Mouse (Mus musculus): ENCODE measurements at regions not wholly inside any gene's neighbourhood (a gene's known extent, or its start where the extent isn't known, plus 50 kb on each side); places are given as distances from the start of the nearest gene placed in this dataset.
A peak's percentile ranks its signal among the peaks of the same experiment; 100 is the strongest.

DNA sequence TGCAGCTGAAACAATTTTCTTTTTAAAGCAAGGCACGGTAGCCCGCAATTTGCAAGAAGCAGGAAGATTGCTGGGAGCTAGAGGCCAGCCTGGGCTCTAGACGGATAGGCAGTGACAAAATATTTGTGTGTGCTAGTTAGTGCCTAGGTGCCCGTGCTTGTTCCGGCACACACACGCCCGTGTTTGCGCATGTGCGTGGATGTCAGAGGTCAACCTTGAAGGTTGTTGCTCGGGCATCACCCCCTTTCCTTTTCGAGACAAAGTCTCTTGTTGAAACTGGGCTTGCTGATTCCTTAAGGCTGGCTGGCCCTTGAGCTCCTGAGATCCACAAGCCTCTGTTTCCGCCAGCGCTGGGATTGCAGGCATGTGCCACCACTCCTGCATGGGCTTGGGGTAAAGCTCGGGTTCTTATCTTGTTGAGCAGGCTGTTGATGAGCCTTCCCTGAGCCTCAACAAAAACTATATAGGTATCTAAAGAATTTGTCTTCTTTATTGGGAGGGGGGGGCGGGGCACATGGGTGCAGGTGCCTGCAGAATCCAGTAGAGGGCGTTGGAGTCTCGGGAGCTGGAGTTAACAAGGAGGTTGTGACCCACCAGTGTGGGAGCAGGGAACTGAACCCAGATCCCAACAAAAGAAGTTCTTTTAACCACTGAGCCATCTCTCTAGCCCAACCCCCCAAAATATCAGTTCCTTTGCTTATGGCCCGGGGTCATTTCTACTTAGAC, 149.5 kb upstream of the Lhx5 start:
- H3K4me3 ChIP-seq (ENCODE audit: low read length): no peak overlapping the region; the same call in 1 of the 2 replicates
- no peaks in the 10 kb centered on the region for H3K9me3 ChIP-seq (replicated peaks; ENCODE audit: control insufficient read depth, low read length)
- H3K4me1 ChIP-seq (ENCODE audit: control insufficient read depth, insufficient read depth, low read length): no peaks in the 10 kb centered on the region; the same call in 1 of the 2 replicates
- H3K4me2 ChIP-seq (ENCODE audit: low read depth, low read length): no peak overlapping the region
- H3K27me3 ChIP-seq (ENCODE audit: control insufficient read depth, insufficient read depth, low read length): peaks cover 76% of the 10 kb centered on the region
- H3K9ac ChIP-seq (ENCODE audit: low read length): no peak overlapping the region
- 25% methylated on average over 18 of the region's 18 CpGs for WGBS
- no peak for ATAC-seq (replicated peaks; ENCODE audit: extremely low read depth, insufficient read depth, low FRiP score)
- no peak overlapping the region for H3K27ac ChIP-seq (ENCODE audit: low read length)
- H3K36me3 ChIP-seq (ENCODE audit: control insufficient read depth, insufficient read depth): no peaks in the 10 kb centered on the region

DNA sequence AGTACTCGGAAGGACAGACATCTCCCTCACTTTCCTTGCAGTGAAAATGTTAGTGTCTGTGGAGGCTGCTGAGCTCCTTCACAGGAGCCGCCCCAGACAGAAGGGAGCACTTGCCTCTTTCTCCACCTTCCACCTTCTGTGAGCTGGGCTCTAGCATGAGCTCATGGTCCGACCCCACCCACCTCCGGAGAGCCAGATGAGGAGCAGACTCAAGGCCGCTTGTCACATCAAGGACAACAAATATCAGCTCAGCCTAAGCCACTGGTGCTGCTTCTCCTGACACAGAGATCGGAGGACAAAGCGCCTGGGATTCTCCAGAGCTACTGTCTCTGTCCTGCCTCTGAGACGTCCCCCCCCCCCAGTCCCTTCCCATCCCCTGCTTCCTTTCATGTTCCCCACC, 146.9 kb upstream of the Lhx5 start:
- Histone ChIP-seq H3K4me1 (ENCODE audit: control insufficient read depth, insufficient read depth, low read length) (no peaks in the 10 kb centered on the region; the same call in 1 of the 2 replicates), H3K9ac (ENCODE audit: low read length) (no peak overlapping the region), H3K4me2 (ENCODE audit: low read depth, low read length) (no peak overlapping the region), H3K36me3 (ENCODE audit: control insufficient read depth, insufficient read depth) (no peaks in the 10 kb centered on the region), H3K27ac (ENCODE audit: low read length) (no peak overlapping the region), H3K27me3 (ENCODE audit: control insufficient read depth, insufficient read depth, low read length) (peaks cover 80% of the 10 kb centered on the region), H3K4me3 (ENCODE audit: low read length) (no peak overlapping the region), H3K9me3 (replicated peaks; ENCODE audit: control insufficient read depth, low read length) (0 out of 2 replicates have a peak, but pooled peaks cover 1% of the 10 kb centered on the region)
- 46% methylated on average over 8 of the region's 8 CpGs for WGBS
- ATAC-seq (replicated peaks; ENCODE audit: extremely low read depth, insufficient read depth, low FRiP score): no peak

DNA sequence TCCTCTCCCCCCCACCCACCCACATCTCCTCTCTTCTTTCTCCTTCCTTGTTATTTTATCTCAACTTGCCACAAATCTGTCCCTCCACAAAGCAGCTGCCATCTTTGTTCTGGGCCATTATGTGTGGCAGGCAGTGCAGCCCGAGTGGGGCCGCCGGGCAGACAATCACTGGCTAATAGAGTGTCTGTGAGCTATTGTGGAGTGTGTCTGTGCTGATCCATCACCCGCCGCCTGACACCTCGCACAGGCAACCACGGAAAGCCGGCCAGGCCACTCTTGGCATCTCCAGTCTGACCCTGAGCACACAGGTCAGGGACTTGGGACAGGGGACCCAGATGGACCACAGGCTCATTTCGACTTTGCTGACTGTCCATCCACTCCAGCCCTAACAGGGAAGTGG, 146.5 kb upstream of the Lhx5 start:
- no peak overlapping the region for H3K4me3 ChIP-seq (ENCODE audit: low read length)
- no peak overlapping the region for H3K9ac ChIP-seq (ENCODE audit: low read length)
- 0 out of 2 replicates have a peak, but pooled peaks cover 5% of the 10 kb centered on the region for H3K9me3 ChIP-seq (replicated peaks; ENCODE audit: control insufficient read depth, low read length)
- no peak for ATAC-seq (replicated peaks; ENCODE audit: extremely low read depth, insufficient read depth, low FRiP score)
- WGBS: 30% methylated on average over 9 of the region's 9 CpGs
- no peak overlapping the region for H3K27ac ChIP-seq (ENCODE audit: low read length)
- no peak overlapping the region for H3K4me2 ChIP-seq (ENCODE audit: low read depth, low read length)
- H3K27me3 ChIP-seq (ENCODE audit: control insufficient read depth, insufficient read depth, low read length): peaks cover 76% of the 10 kb centered on the region
- no peaks in the 10 kb centered on the region; the same call in 1 of the 2 replicates for H3K4me1 ChIP-seq (ENCODE audit: control insufficient read depth, insufficient read depth, low read length)
- no peaks in the 10 kb centered on the region for H3K36me3 ChIP-seq (ENCODE audit: control insufficient read depth, insufficient read depth)

DNA sequence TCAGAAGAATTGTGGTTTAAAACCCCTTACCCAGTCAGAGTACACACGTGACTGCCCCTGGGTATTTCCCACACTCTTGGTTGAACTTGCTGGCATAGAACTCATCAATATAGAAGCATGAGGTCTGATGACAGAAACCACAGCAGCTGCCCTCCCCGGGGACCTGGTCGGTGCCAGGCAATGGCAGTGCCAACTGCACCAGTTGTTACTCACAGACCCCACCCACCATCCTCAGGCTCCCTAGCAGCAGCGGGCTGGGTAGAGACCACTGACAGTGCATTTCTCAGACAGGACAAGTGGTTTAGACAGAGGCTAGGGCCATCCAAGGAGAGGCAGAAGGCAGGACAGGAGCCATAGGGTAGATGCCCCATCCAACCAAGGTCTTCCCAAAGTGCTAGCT, 144.7 kb upstream of the Lhx5 start:
- 78% methylated on average over 4 of the region's 4 CpGs for whole genome bisulfite sequencing
- no peaks in the 10 kb centered on the region for H3K4me1 ChIP-seq (ENCODE audit: control insufficient read depth, insufficient read depth, low read length)
- H3K4me3 ChIP-seq (ENCODE audit: low read length): no peak overlapping the region
- H3K27me3 ChIP-seq (ENCODE audit: control insufficient read depth, insufficient read depth, low read length): peaks cover 61% of the 10 kb centered on the region
- no peaks in the 10 kb centered on the region for H3K36me3 ChIP-seq (ENCODE audit: control insufficient read depth, insufficient read depth)
- H3K4me2 ChIP-seq (ENCODE audit: low read depth, low read length): no peak overlapping the region
- H3K27ac ChIP-seq (ENCODE audit: low read length): no peak overlapping the region
- H3K9ac ChIP-seq (ENCODE audit: low read length): no peak overlapping the region
- 0 out of 2 replicates have a peak, but pooled peaks cover 8% of the 10 kb centered on the region for H3K9me3 ChIP-seq (replicated peaks; ENCODE audit: control insufficient read depth, low read length)
- no peak for ATAC-seq (replicated peaks; ENCODE audit: extremely low read depth, insufficient read depth, low FRiP score)

DNA sequence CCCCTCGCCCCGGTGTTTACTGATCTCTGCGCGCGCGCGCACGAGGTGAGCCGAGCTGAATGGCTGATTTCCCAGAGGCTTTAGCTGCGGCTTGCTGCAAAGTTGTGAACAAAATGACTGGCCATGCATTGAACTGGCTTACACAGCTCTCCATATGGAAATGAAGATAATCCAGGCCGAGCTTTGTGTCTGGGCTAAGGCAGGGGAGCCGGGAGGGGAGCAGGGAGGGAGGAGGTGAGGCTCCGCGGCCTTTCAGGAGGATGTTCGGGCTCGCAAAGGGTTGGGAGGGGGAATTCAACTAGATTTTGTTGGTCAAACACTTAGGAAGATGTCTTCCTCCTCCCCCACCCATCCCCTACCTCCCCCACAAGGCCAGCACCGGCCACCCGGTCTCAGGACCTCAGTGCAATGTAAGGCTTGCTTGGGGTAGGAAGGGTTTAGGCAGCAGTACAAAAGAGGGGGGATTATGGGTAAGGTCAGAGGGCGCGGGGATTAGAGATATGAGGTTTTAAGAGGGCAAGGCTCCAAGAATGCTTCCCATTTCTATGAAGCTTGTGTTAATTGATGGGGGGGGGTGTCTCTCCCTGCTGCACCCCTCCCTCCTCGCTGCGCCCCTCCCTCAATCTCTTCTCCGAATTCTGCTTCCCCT, 143.3 kb upstream of the Lhx5 start:
- no peak for ATAC-seq (replicated peaks; ENCODE audit: extremely low read depth, insufficient read depth, low FRiP score)
- Histone ChIP-seq H3K9me3 (replicated peaks; ENCODE audit: control insufficient read depth, low read length) (0 out of 2 replicates have a peak, but pooled peaks cover 8% of the 10 kb centered on the region), H3K27ac (ENCODE audit: low read length) (no peak overlapping the region), H3K4me2 (ENCODE audit: low read depth, low read length) (no peak overlapping the region), H3K27me3 (ENCODE audit: control insufficient read depth, insufficient read depth, low read length) (peaks cover 48% of the 10 kb centered on the region), H3K36me3 (ENCODE audit: control insufficient read depth, insufficient read depth) (no peaks in the 10 kb centered on the region), H3K4me1 (ENCODE audit: control insufficient read depth, insufficient read depth, low read length) (no peaks in the 10 kb centered on the region), H3K9ac (ENCODE audit: low read length) (no peak overlapping the region), H3K4me3 (ENCODE audit: low read length) (no peak overlapping the region)
- 9% methylated on average over 23 of the region's 23 CpGs for WGBS

DNA sequence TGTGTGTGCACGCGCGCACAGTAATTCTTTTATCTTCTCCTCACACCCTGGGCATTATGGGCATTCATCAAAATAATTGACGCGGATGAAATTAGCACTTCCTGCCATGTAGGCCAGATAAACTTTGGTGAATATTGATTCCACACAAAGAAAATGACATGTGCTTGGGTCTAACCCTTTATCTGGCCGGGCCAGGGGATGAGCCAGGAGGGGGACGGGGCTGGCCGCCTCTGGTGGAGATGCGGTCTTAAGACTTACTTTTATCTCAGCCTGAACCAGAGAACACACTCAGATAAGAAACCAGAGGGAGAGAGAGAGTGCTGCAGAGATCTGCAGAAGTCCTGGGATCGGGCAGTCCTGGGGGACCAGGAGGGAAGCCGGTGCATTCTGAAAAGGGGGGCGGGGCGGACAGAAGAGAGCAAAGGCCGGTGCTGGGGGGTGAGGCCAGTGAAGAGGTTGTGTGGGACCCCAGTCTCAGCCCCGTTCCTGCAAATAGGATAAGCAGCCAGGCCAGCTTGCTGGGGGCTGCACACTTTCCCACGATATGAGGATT, 136.9 kb upstream of the Lhx5 start:
- Histone ChIP-seq H3K4me3 (ENCODE audit: low read length) (no peak overlapping the region), H3K36me3 (ENCODE audit: control insufficient read depth, insufficient read depth) (no peaks in the 10 kb centered on the region), H3K4me2 (ENCODE audit: low read depth, low read length) (no peak overlapping the region), H3K9me3 (replicated peaks; ENCODE audit: control insufficient read depth, low read length) (0 out of 2 replicates have a peak, but pooled peaks cover 7% of the 10 kb centered on the region), H3K4me1 (ENCODE audit: control insufficient read depth, insufficient read depth, low read length) (no peaks in the 10 kb centered on the region), H3K9ac (ENCODE audit: low read length) (no peak overlapping the region), H3K27ac (ENCODE audit: low read length) (no peak overlapping the region), H3K27me3 (ENCODE audit: control insufficient read depth, insufficient read depth, low read length) (peaks cover 41% of the 10 kb centered on the region)
- no peak for ATAC-seq (replicated peaks; ENCODE audit: extremely low read depth, insufficient read depth, low FRiP score)
- 28% methylated on average over 16 of the region's 16 CpGs for WGBS

DNA sequence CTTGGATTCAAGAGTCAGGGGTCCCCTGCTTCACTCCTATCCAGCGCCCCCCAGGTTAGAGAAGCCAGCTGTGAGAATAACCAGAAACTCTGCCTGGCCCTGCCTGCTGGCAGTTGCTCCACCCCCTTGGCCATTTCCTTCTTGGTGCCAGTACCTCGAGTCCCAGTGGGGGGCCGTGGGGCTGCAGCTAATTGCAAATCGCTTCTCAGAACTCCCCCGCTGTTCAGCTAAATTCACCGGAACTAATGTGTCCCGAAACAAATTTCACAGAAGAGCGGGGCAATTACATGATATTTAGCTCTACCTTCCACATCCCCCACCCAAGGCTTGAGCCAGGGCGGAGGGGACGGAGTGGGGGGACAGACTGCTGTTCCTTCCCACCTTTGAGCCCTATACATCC, 134.3 kb upstream of the Lhx5 start:
- H3K4me2 ChIP-seq (ENCODE audit: low read depth, low read length): no peak overlapping the region
- no peak overlapping the region for H3K9ac ChIP-seq (ENCODE audit: low read length)
- H3K4me3 ChIP-seq (ENCODE audit: low read length): no peak overlapping the region
- H3K36me3 ChIP-seq (ENCODE audit: control insufficient read depth, insufficient read depth): no peaks in the 10 kb centered on the region
- H3K27ac ChIP-seq (ENCODE audit: low read length): no peak overlapping the region
- no peak for ATAC-seq (replicated peaks; ENCODE audit: extremely low read depth, insufficient read depth, low FRiP score)
- WGBS: 9% methylated on average over 10 of the region's 10 CpGs
- no peaks in the 10 kb centered on the region for H3K4me1 ChIP-seq (ENCODE audit: control insufficient read depth, insufficient read depth, low read length)
- peaks cover 62% of the 10 kb centered on the region for H3K27me3 ChIP-seq (ENCODE audit: control insufficient read depth, insufficient read depth, low read length)
- H3K9me3 ChIP-seq (replicated peaks; ENCODE audit: control insufficient read depth, low read length): no peaks in the 10 kb centered on the region

DNA sequence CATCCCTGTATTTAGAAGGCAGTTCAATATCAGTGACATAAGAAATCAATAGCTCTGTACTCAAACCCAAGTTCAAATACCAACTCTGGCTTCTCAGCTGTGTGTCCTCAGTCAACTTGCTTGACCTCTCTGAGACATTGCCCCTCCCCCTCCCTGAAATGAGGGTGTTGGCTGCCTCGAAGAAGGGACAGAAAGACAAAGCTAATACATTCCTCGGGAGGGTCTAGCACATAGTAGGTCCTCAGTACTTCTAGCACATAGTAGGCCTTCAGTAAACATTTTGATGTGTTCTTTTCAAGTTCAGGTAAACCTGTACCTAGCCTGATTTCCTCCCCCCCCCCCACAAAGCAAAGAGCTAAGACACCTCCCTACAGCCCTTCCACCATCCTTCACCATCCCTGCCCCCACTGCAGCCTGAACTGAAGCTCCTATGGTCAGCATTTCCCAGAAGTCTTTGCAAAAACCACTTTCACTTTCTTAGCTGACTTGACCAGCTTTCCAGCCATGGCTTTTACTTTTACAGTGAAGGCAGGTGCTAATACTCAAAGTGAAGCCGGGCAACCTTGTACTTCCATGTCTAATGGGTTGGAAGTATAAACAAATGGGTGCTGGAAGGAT, 133.7 kb upstream of the Lhx5 start:
- H3K9me3 ChIP-seq (replicated peaks; ENCODE audit: control insufficient read depth, low read length): no peaks in the 10 kb centered on the region
- no peak overlapping the region for H3K27ac ChIP-seq (ENCODE audit: low read length)
- H3K4me1 ChIP-seq (ENCODE audit: control insufficient read depth, insufficient read depth, low read length): no peaks in the 10 kb centered on the region
- H3K9ac ChIP-seq (ENCODE audit: low read length): no peak overlapping the region
- H3K27me3 ChIP-seq (ENCODE audit: control insufficient read depth, insufficient read depth, low read length): peaks cover 68% of the 10 kb centered on the region
- no peak overlapping the region for H3K4me3 ChIP-seq (ENCODE audit: low read length)
- ATAC-seq (replicated peaks; ENCODE audit: extremely low read depth, insufficient read depth, low FRiP score): no peak
- no peak overlapping the region for H3K4me2 ChIP-seq (ENCODE audit: low read depth, low read length)
- no peaks in the 10 kb centered on the region for H3K36me3 ChIP-seq (ENCODE audit: control insufficient read depth, insufficient read depth)
- 44% methylated on average over 3 of the region's 3 CpGs for WGBS

DNA sequence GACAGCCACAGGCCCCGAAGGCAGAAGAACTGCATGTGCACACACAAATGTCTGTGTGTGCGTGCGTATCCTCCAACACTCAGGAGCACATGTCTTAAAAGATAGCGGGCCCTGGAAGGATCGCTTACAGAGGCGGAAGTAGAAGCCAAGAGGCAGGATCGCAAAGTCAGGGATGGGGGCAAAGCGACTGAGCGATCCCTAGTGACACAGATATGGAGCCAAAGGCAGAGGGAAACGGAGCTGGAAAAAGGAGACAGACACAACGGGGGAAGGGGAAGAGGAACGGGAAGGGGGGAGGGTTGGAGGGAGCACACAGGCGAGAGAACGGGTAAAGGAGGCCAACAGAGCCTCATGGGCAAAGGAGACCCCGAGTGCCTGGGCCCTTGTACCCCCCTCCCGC, 129.8 kb upstream of the Lhx5 start:
- Histone ChIP-seq H3K4me1 (ENCODE audit: control insufficient read depth, insufficient read depth, low read length) (no peaks in the 10 kb centered on the region), H3K4me3 (ENCODE audit: low read length) (peak overlapping the region; percentile 23; the same call in 1 of the 2 replicates), H3K27me3 (ENCODE audit: control insufficient read depth, insufficient read depth, low read length) (peaks cover 80% of the 10 kb centered on the region)

More for the DNA sequence above, 129.8 kb upstream of the Lhx5 start:
- Histone ChIP-seq H3K36me3 (ENCODE audit: control insufficient read depth, insufficient read depth) (no peaks in the 10 kb centered on the region), H3K9me3 (replicated peaks; ENCODE audit: control insufficient read depth, low read length) (no peaks in the 10 kb centered on the region), H3K9ac (ENCODE audit: low read length) (no peak overlapping the region), H3K27ac (ENCODE audit: low read length) (no peak overlapping the region), H3K4me2 (ENCODE audit: low read depth, low read length) (peak overlapping the region; percentile 39)
- WGBS: under 1% methylated on average over 16 of the region's 16 CpGs
- no peak for ATAC-seq (replicated peaks; ENCODE audit: extremely low read depth, insufficient read depth, low FRiP score)
